Mouse (Mus musculus): ENCODE measurements around the gene C9. TPM values are rescaled to one million over a fixed set of nuclear protein-coding genes. Genes with fewer than 3 reads are reported as not detected.

C9 gene
- polyA plus RNA-seq, 1 experiment from 2014 or later = not detected

Other genes starting within 250 kb of the C9 start
- gene Dab2, start 145.5 kb upstream of the C9 start, polyA plus RNA-seq (2015; fragmentation: Nextera tagmentation; extraction: Ambion mirVana) = 33.7 and 40.6 TPM in 2 replicates
- 7.9 and 9.2 TPM in 2 replicates for gene Fyb, start 77.5 kb downstream of the C9 start, polyA plus RNA-seq (2015; fragmentation: Nextera tagmentation; extraction: Ambion mirVana)